Comparison of ENCODE assay signal across 20 mouse cellular contexts in genomic region chr10:85621067-85621466, GRCm38 (mm10).
"Had no signal": no experiment of that assay in that cellular context is flagged by ENCODE, and none has a peak within 500 bp of the region (broad histone marks: within the 10 kb centered on the region; RNA-seq: fewer than 3 reads in every experiment).

No protein-coding gene starts in this region.

- H3K36me3 ChIP-seq: intestine, embryonic 15.5 days; kidney, embryonic 15.5 days; limb, embryonic 12.5 days; limb, embryonic 15.5 days had no signal

- H3K9me3 ChIP-seq: intestine, embryonic 15.5 days; kidney, embryonic 15.5 days; limb, embryonic 12.5 days; limb, embryonic 15.5 days had no signal

- DNase-seq: kidney, adult 11 months; kidney, adult 8-10 months; kidney, postnatal 10 days; kidney, postnatal 36 days; left cerebral cortex, postnatal 4 days; liver, postnatal 0 days; lung, embryonic 14.5 days; midbrain, embryonic 14.5 days; right cerebral cortex, adult 18-20 months; right cerebral cortex, postnatal 14 days; right cerebral cortex, postnatal 4 days; thymus, postnatal 36 days had no signal

- H3K27me3 ChIP-seq: intestine, embryonic 15.5 days; limb, embryonic 12.5 days; limb, embryonic 15.5 days had no signal

- ATAC-seq: intestine, embryonic 15.5 days; liver, postnatal 0 days; lung, postnatal 0 days had no signal

- H3K27ac ChIP-seq: intestine, embryonic 15.5 days; kidney, embryonic 15.5 days; limb, embryonic 12.5 days; limb, embryonic 15.5 days; liver, embryonic 14.5 days; macrophage had no signal

- H3K9ac ChIP-seq: intestine, embryonic 15.5 days; kidney, embryonic 15.5 days; limb, embryonic 12.5 days; limb, embryonic 15.5 days; liver, embryonic 14.5 days; liver, postnatal 0 days; lung, embryonic 14.5 days had no signal

- H3K4me2 ChIP-seq: intestine, embryonic 15.5 days; kidney, embryonic 15.5 days; limb, embryonic 12.5 days; limb, embryonic 15.5 days; liver, embryonic 11.5 days; lung, embryonic 14.5 days had no signal

- H3K4me3 ChIP-seq: intestine, embryonic 15.5 days; kidney, embryonic 15.5 days; limb, embryonic 12.5 days; limb, embryonic 15.5 days had no signal
